Mouse (Mus musculus) liver, postnatal 0 days (tissue): Measurements from ENCODE around the gene Syt13.

ENCODE experiments used
- CTCF ChIP-seq: sonication (generic); IDR thresholded peaks from 2 replicates; pipeline ENCODE4 v1.5.1; 2016; ENCODE audit warnings: antibody characterized with exemption, low read depth
- EP300 ChIP-seq: IDR thresholded peaks from 2 replicates; pipeline ENCODE4 v1.6.1; 2016; ENCODE audit warnings: antibody characterized with exemption, low read depth, mild to moderate bottlenecking

GRCm38 (mm10) chr2:92883912-92884243 lies 31.0 kb upstream of the Syt13 start:
- TF ChIP-seq CTCF (no peak), EP300 (no peak)
